In the genomic region with DNA sequence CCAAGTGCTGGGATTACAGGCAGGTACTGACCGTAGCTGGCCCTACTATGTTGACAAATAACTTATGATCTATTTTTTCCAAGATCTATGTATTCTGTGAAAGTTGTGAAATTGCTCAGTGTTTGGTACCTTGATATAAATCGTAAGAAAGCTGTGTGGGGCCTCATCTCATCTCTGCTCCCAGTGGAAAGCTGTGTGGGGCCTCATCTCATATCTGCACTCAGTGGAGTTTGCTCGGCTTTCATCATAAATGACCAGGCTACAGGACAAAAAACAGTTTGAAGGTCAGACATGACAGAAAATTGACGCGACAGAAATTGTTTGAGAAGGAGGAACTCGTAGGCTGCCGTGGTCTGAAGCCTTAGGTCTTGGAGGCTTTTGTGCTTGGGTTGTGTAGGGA, we compare ENCODE assay signal across 34 mouse cellular contexts. TPM values are rescaled to one million over a fixed set of nuclear protein-coding genes. Genes with fewer than 3 reads are reported as not detected.
"Had no signal": no experiment of that assay in that cellular context is flagged by ENCODE, and none has a peak within 500 bp of the region (broad histone marks: within the 10 kb centered on the region; RNA-seq: fewer than 3 reads in every experiment).

No protein-coding gene starts in this region.

- H3K9me3 ChIP-seq: heart, embryonic 10.5 days; heart, embryonic 12.5 days; heart, embryonic 13.5 days; heart, embryonic 15.5 days; hindbrain, embryonic 10.5 days; hindbrain, embryonic 12.5 days; hindbrain, embryonic 13.5 days; hindbrain, embryonic 15.5 days; kidney, embryonic 15.5 days had no signal

- H3K36me3 ChIP-seq: heart, embryonic 10.5 days; heart, embryonic 15.5 days; hindbrain, embryonic 10.5 days; hindbrain, embryonic 12.5 days; hindbrain, embryonic 13.5 days; hindbrain, embryonic 15.5 days; kidney, embryonic 15.5 days had no signal

- H3K9ac ChIP-seq: heart, embryonic 12.5 days; heart, embryonic 13.5 days; heart, embryonic 15.5 days; hindbrain, embryonic 12.5 days; hindbrain, embryonic 13.5 days; hindbrain, embryonic 14.5 days; hindbrain, embryonic 15.5 days; kidney, embryonic 15.5 days had no signal

- H3K4me2 ChIP-seq: heart, embryonic 11.5 days; heart, embryonic 12.5 days; heart, embryonic 13.5 days; heart, embryonic 15.5 days; hindbrain, embryonic 12.5 days; hindbrain, embryonic 13.5 days; hindbrain, embryonic 14.5 days; hindbrain, embryonic 15.5 days; kidney, embryonic 15.5 days had no signal

- H3K27ac ChIP-seq: heart, embryonic 10.5 days; heart, embryonic 13.5 days; heart, embryonic 15.5 days; hindbrain, embryonic 10.5 days; hindbrain, embryonic 12.5 days; hindbrain, embryonic 13.5 days; hindbrain, embryonic 14.5 days; hindbrain, embryonic 15.5 days; hindbrain, postnatal 0 days; kidney, embryonic 15.5 days; kidney, postnatal 0 days; layer of hippocampus, adult 2 months; left cerebral cortex, adult 2 months had no signal

- H3K4me1 ChIP-seq: hindbrain, embryonic 13.5 days had no signal

- H3K27me3 ChIP-seq: heart, embryonic 12.5 days; heart, embryonic 13.5 days; heart, embryonic 15.5 days; hindbrain, embryonic 12.5 days; hindbrain, embryonic 13.5 days; kidney, embryonic 15.5 days had no signal

- DNase-seq: heart, postnatal 10 days; heart, postnatal 14 days; heart, postnatal 36 days; heart, postnatal 4 days; kidney, adult 11 months; kidney, adult 18-20 months; kidney, adult 2 months; kidney, adult 8-10 months; kidney, adult 9 months; kidney, postnatal 10 days; kidney, postnatal 14 days; kidney, postnatal 25 days; kidney, postnatal 36 days; kidney, postnatal 4 days; layer of hippocampus, adult 9-11 months; layer of hippocampus, postnatal 36 days had no signal

- H3K4me3 ChIP-seq: heart, embryonic 10.5 days; heart, embryonic 12.5 days; heart, embryonic 13.5 days; heart, embryonic 15.5 days; hindbrain, embryonic 10.5 days; hindbrain, embryonic 12.5 days; hindbrain, embryonic 13.5 days; hindbrain, embryonic 15.5 days; kidney, embryonic 15.5 days; layer of hippocampus, adult 2 months; left cerebral cortex, adult 2 months had no signal

- ATAC-seq: hindbrain, embryonic 16.5 days; hindbrain, postnatal 0 days; inflammation-experienced regulatory T-cells, adult 6 months had no signal

RNA-seq across cellular contexts. Expression of a gene that starts 56.5 kb away (rescaled TPM):
- polyA plus RNA-seq: heart, embryonic 14.5 days; inflammation-experienced regulatory T-cells, adult 6 months had no signal
